8 mouse cellular contexts compared by ENCODE assay signal in the genomic region with DNA sequence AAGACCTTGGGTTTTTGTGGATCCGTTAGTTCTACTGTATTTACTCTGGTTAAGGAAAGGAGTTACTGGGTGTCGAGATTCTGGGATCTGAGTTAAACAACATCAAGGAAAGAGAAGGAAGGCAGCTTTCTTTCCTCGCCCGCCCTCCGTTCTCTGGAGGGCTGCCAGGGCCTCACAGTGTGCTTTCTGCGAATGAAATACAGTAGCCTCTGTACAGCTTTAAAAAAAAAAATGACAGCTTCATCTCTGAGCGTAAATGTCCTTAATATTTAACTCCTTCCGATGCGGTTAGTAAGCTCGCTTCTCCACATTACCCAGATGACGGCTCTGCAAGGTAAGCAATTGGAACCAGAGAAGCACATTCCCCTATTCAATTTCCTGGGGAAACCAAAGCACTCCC. TPM values are rescaled to one million over a fixed set of nuclear protein-coding genes. Genes with fewer than 3 reads are reported as not detected.
DNase-seq lines count a peak whose midpoint lies in the region; ATAC-seq lines count a peak whose summit lies in the region.

No protein-coding gene starts in this region.

- 36% methylated on average over 11 of the region's 11 CpGs for WGBS in forebrain, embryonic 14.5 days
- 56% methylated on average over 11 of the region's 11 CpGs for WGBS in forebrain, embryonic 11.5 days
- WGBS in liver, embryonic 12.5 days (ENCODE audit: insufficient replicate concordance) = 67% methylated on average over 11 of the region's 11 CpGs

- peak overlapping the region; percentile 26; the same call in 1 of the 2 replicates for H3K9ac ChIP-seq in forebrain, embryonic 14.5 days (ENCODE audit: low read length)
- no peak overlapping the region for H3K9ac ChIP-seq in forebrain, embryonic 11.5 days (ENCODE audit: low read length)
- no peak overlapping the region for H3K9ac ChIP-seq in liver, embryonic 12.5 days

- no peaks in the 10 kb centered on the region for H3K9me3 ChIP-seq in forebrain, embryonic 14.5 days (replicated peaks; ENCODE audit: control insufficient read depth, low read length)
- H3K9me3 ChIP-seq in forebrain, embryonic 11.5 days (ENCODE audit: control insufficient read depth, low read length) = no peaks in the 10 kb centered on the region; the same call in 1 of the 2 replicates
- H3K9me3 ChIP-seq in liver, embryonic 12.5 days (replicated peaks) = no peaks in the 10 kb centered on the region

- H3K4me2 ChIP-seq in forebrain, embryonic 14.5 days (ENCODE audit: low read length) = peak overlapping the region; percentile 20; the same call in 1 of the 2 replicates
- no peak overlapping the region for H3K4me2 ChIP-seq in forebrain, embryonic 11.5 days (ENCODE audit: low read depth, low read length, severe bottlenecking)
- no peak overlapping the region for H3K4me2 ChIP-seq in liver, embryonic 12.5 days

- H3K27me3 ChIP-seq in forebrain, embryonic 14.5 days (replicated peaks; ENCODE audit: control insufficient read depth, insufficient read depth, low read length) = no peaks in the 10 kb centered on the region
- H3K27me3 ChIP-seq in forebrain, embryonic 11.5 days (ENCODE audit: control insufficient read depth, insufficient read depth, low read length) = no peaks in the 10 kb centered on the region
- no peaks in the 10 kb centered on the region for H3K27me3 ChIP-seq in liver, embryonic 12.5 days (replicated peaks)

- DNase-seq in forebrain, embryonic 14.5 days (ENCODE audit: low spot score) = peak; percentile 49
- no peak for DNase-seq in forebrain, embryonic 11.5 days (ENCODE audit: low spot score)
- DNase-seq in ovary, postnatal 36 days (ENCODE audit: low spot score) = peak; percentile 43
- no peak for DNase-seq in ovary, adult 18-20 months (ENCODE audit: low spot score)
- DNase-seq in kidney, postnatal 10 days = peak; percentile 79
- DNase-seq in right cerebral cortex, postnatal 14 days = peak; percentile 48
- no peak for DNase-seq in retina, embryonic 14.5 days (ENCODE audit: low spot score)

- H3K4me1 ChIP-seq in forebrain, embryonic 14.5 days (ENCODE audit: control insufficient read depth, insufficient read depth, low read length) = peaks cover 22% of the 10 kb centered on the region
- H3K4me1 ChIP-seq in forebrain, embryonic 11.5 days (replicated peaks; ENCODE audit: control insufficient read depth, insufficient read depth, low read length) = peaks cover 4% of the 10 kb centered on the region; the same call in 1 of the 2 replicates
- peaks cover 23% of the 10 kb centered on the region for H3K4me1 ChIP-seq in liver, embryonic 12.5 days

- no peak overlapping the region for H3K4me3 ChIP-seq in forebrain, embryonic 14.5 days (ENCODE audit: low read depth, low read length)
- no peak overlapping the region for H3K4me3 ChIP-seq in forebrain, embryonic 11.5 days (ENCODE audit: low read depth, low read length)
- no peak overlapping the region for H3K4me3 ChIP-seq in liver, embryonic 12.5 days

- H3K36me3 ChIP-seq in forebrain, embryonic 14.5 days (ENCODE audit: control insufficient read depth, insufficient read depth, low read length) = no peaks in the 10 kb centered on the region
- H3K36me3 ChIP-seq in forebrain, embryonic 11.5 days (ENCODE audit: control insufficient read depth, insufficient read depth, low read length) = no peaks in the 10 kb centered on the region
- no peaks in the 10 kb centered on the region for H3K36me3 ChIP-seq in liver, embryonic 12.5 days

- ATAC-seq in forebrain, embryonic 14.5 days = no peak
- no peak for ATAC-seq in forebrain, embryonic 11.5 days (replicated peaks; ENCODE audit: low FRiP score)
- ATAC-seq in liver, embryonic 12.5 days = no peak

- H3K27ac ChIP-seq in forebrain, embryonic 14.5 days (ENCODE audit: low read depth, low read length) = peak overlapping the region; percentile 46; the same call in 1 of the 2 replicates
- no peak overlapping the region for H3K27ac ChIP-seq in forebrain, embryonic 11.5 days (ENCODE audit: low read depth, low read length)
- no peak overlapping the region for H3K27ac ChIP-seq in liver, embryonic 12.5 days

RNA-seq across cellular contexts. Expression of a gene that starts 4.8 kb away (rescaled TPM):
- 2.8 and 4.4 TPM in 2 replicates for polyA plus RNA-seq in forebrain, embryonic 14.5 days (2014; fragmentation: Nextera tagmentation; extraction: Ambion mirVana)
- 5.9 and 6.7 TPM in 2 replicates for polyA plus RNA-seq in forebrain, embryonic 11.5 days (2014; fragmentation: Nextera tagmentation; extraction: Ambion mirVana)
- polyA plus RNA-seq in liver, embryonic 12.5 days (2016; fragmentation: Nextera tagmentation; extraction: Ambion mirVana) = 3.0 and 3.2 TPM in 2 replicates

Comparison
In these comparisons a context has a peak if more than half of its experiments do, and no peak if none do; other contexts are left out.
1. DNase-seq: peak in forebrain, embryonic 14.5 days (single experiment), ovary, postnatal 36 days (single experiment), kidney, postnatal 10 days (single experiment) and right cerebral cortex, postnatal 14 days (single experiment); none in forebrain, embryonic 11.5 days (single experiment), ovary, adult 18-20 months (single experiment) and retina, embryonic 14.5 days (single experiment).